Mouse (Mus musculus): ENCODE data around the gene Abca17.

GRCm38 (mm10) chr17:24252329-24252728 is 98.5 kb downstream of the Abca17 start:
- no peak for TF ChIP-seq CTCF (IDR thresholded peaks at IDR 0.05; ENCODE audit: borderline replicate concordance, extremely low read depth, insufficient read depth, insufficient read length)
- TF ChIP-seq POLR2A (IDR thresholded peaks at IDR 0.05; ENCODE audit: borderline replicate concordance, extremely low read depth, insufficient read depth, insufficient read length, poor library complexity, severe bottlenecking), result no peak

Data from brain, embryonic 14.5 days (tissue).